Mouse (Mus musculus) neural tube, embryonic 11.5 days (tissue): Measurements from ENCODE around the gene Gm9821. TPM values are rescaled to one million over a fixed set of nuclear protein-coding genes. Genes with fewer than 3 reads are reported as not detected.
A peak's percentile ranks its signal among the peaks of the same experiment; 100 is the strongest.

Source experiments
- ATAC-seq: fragments of 200-750 bp; cut with Nextera tagmentation; 2 replicates; pipeline ENCODE4 v1.8.0; 2017; ENCODE audit warnings: moderate number of reproducible peaks, mild to moderate bottlenecking, moderate TSS enrichment, moderate library complexity; ENCODE audit not compliant: insufficient read depth, low FRiP score, low TSS enrichment
- DNase-seq: peaks from one replicate; pipeline ENCODE4 v3.0.0-alpha.2; 2015; ENCODE audit warnings: low spot score
- H3K27ac ChIP-seq: fragments of 300-500 bp; sonication (generic); 2 replicates; pipeline ENCODE4 v1.5.1; 2014; ENCODE audit warnings: low read depth, mild to moderate bottlenecking, low read length
- H3K27me3 ChIP-seq: fragments of 300-500 bp; sonication (generic); 2 replicates; pipeline ENCODE4 v1.6.1; 2014; ENCODE audit warnings: mild to moderate bottlenecking, low read length, mixed read lengths; ENCODE audit not compliant: control insufficient read depth, insufficient read depth
- H3K36me3 ChIP-seq: fragments of 300-500 bp; sonication (generic); 2 replicates; pipeline ENCODE4 v1.6.1; 2014; ENCODE audit warnings: mild to moderate bottlenecking, low read length, moderate library complexity, mixed read lengths; ENCODE audit not compliant: control insufficient read depth, insufficient read depth
- H3K4me1 ChIP-seq: fragments of 300-500 bp; sonication (generic); 2 replicates; pipeline ENCODE4 v1.6.1; 2014; ENCODE audit warnings: low read length, mixed read lengths; ENCODE audit not compliant: control insufficient read depth, insufficient read depth
- H3K4me2 ChIP-seq: fragments of 300-500 bp; sonication (generic); 2 replicates; pipeline ENCODE4 v1.6.1; 2014; ENCODE audit warnings: low read depth, mild to moderate bottlenecking, moderate library complexity
- H3K4me3 ChIP-seq: fragments of 300-500 bp; sonication (generic); 2 replicates; pipeline ENCODE4 v1.5.1; 2014; ENCODE audit warnings: low read depth, low read length
- H3K9ac ChIP-seq: fragments of 300-500 bp; sonication (generic); 2 replicates; pipeline ENCODE4 v1.6.1; 2014; ENCODE audit warnings: mild to moderate bottlenecking, low read length
- H3K9me3 ChIP-seq: fragments of 300-500 bp; sonication (generic); 2 replicates; pipeline ENCODE4 v1.6.1; 2016; ENCODE audit warnings: low read length; ENCODE audit not compliant: control insufficient read depth
- WGBS: fragments of 180-500 bp; shearing (Covaris S2); extraction: QIAGEN DNeasy Blood & Tissue Kit; methylation state at CpG from one replicate; pipeline ENCODE4 v1.1.7; 2014; 5-methylcytosine and 5-hydroxymethylcytosine counted together
- polyA plus RNA-seq: library from polyadenylated mRNA; unstranded; fragments of >200 nt; fragmentation: Nextera tagmentation; extraction: Ambion mirVana; gene quantifications from 2 replicates; pipeline ENCODE4 v1.2.1, GENCODE M21; 2014

Gene Gm9821
- polyA plus RNA-seq, 1 experiment from 2014 or later = 0.58 TPM

DNA sequence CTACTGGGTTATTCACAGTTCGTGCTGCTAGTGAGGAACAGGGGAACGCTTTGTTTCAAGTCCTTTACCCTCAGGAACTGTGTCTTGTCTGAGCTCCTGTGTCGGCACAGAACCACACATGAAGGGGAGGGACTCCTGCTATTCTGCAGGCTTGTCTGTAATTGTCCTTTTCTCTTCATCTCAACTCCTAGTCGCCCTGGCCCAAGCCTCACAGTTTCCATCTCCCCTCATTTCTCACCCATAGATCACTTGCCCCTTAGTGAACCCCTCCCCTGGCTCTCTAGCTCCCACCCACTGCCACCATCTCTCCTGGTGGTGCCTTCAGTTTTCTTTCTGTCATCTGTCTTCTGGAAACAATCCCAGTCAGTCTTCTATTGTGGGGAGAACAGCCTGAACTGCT is 34.7 kb downstream of the Gm9821 start:
- no peaks in the 10 kb centered on the region for H3K9me3 ChIP-seq
- peaks cover 37% of the 10 kb centered on the region for H3K4me1 ChIP-seq
- ATAC-seq (peak; percentile 42), DNase-seq (peak; percentile 61)
- H3K27me3 ChIP-seq = peaks cover 18% of the 10 kb centered on the region
- WGBS = 6% methylated on average over 4 of the region's 4 CpGs
- no peak overlapping the region for H3K4me3 ChIP-seq
- no peak overlapping the region for H3K27ac ChIP-seq
- no peak overlapping the region for H3K9ac ChIP-seq
- H3K4me2 ChIP-seq = no peak overlapping the region
- no peaks in the 10 kb centered on the region for H3K36me3 ChIP-seq

DNA sequence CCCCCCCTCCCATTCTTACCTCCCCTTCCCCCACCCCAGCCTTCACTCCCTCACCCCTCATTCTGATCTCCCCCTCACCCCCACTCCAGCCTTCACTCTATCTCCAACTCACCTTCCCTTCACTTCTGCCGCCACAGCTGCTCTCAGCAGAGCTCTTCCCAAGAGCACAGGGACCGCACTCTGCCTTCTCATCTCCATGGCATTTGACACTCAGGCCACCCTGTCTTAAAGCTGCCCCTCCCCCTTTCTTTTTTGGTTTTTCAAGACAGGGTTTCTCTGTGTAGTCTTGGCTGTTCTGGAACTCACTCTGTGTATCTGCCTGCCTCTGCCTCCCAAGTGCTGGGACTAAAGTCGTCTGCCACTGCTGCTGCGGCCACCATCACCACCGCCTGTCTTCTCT is 35.3 kb downstream of the Gm9821 start:
- peaks cover 12% of the 10 kb centered on the region for H3K27me3 ChIP-seq
- no peaks in the 10 kb centered on the region for H3K36me3 ChIP-seq
- H3K27ac ChIP-seq = no peak overlapping the region
- peaks cover 32% of the 10 kb centered on the region for H3K4me1 ChIP-seq
- DNase-seq (no peak), ATAC-seq (no peak)
- H3K4me2 ChIP-seq = no peak overlapping the region
- no peaks in the 10 kb centered on the region for H3K9me3 ChIP-seq
- 31% methylated on average over 5 of the region's 5 CpGs for WGBS
- no peak overlapping the region for H3K4me3 ChIP-seq
- no peak overlapping the region for H3K9ac ChIP-seq

DNA sequence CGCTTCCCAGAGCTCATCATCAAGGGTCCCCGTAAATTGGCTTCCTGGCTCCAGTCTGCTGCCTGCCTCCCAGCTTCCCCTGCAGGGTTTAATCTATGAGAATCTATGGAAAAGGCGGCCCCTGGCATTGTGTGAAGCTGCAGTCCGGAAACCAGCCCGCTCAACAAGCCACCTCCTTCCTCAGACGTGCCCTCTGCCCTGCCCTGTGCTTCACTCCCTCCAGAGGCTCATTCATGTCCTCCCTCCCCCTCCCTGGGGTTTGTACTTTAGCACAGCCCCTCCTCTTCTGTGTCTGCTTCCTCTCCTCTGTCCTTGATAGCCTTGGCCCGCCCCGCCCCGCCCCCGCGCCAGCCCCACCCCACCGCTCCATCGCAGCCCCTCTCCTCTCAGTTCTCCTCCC is 38.9 kb downstream of the Gm9821 start:
- no peaks in the 10 kb centered on the region for H3K9me3 ChIP-seq
- peak; percentile 83 for DNase-seq
- peak; percentile 79 for ATAC-seq
- peak overlapping the region; percentile 25 for H3K4me2 ChIP-seq
- no peaks in the 10 kb centered on the region for H3K27me3 ChIP-seq
- peak overlapping the region; percentile 26 for H3K9ac ChIP-seq
- 3% methylated on average over 9 of the region's 13 CpGs for WGBS
- 0 out of 2 replicates have a peak overlapping the region, but pooled peaks have one; percentile 2 for H3K4me3 ChIP-seq
- H3K27ac ChIP-seq = peak overlapping the region; percentile 58
- H3K4me1 ChIP-seq = peaks cover 17% of the 10 kb centered on the region
- H3K36me3 ChIP-seq = no peaks in the 10 kb centered on the region

DNA sequence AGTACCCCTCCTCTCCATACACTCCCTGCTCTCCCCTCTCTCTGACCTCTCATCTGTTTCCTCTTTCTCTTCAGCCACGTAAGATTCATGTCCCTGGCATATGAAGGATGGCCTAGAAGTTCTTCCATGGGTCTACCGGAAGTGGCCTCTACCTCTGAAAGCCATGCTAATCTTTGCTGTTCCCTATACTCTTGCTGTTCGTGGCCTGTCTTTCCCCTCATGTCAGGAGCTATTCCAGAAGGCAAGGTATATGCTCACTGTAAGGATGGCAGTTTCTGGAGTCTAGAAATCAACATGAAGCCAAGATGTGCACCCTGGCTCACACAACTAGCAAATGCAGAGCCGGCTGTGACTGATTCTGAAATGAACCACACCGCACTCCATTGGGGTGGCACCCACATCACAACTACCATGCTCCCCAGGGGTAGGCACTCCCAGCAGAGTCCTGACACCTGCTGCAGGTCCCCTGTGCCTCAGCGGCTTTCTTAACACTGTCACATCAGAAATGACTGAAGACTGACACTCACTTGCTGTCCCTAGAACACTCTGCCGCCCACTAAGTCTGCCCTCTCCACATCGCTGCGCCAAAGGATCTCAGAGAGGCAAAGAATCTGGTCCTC is 39.5 kb downstream of the Gm9821 start:
- Histone ChIP-seq H3K4me3 (no peak overlapping the region), H3K9me3 (no peaks in the 10 kb centered on the region), H3K9ac (peak overlapping the region; percentile 26; the same call in 1 of the 2 replicates), H3K36me3 (no peaks in the 10 kb centered on the region), H3K27ac (peak overlapping the region; percentile 58), H3K4me2 (no peak overlapping the region; the same call in 1 of the 2 replicates), H3K27me3 (no peaks in the 10 kb centered on the region), H3K4me1 (peaks cover 17% of the 10 kb centered on the region; the same call in 1 of the 2 replicates)
- WGBS = 34% methylated on average over 9 of the region's 9 CpGs
- ATAC-seq (no peak; the same call in 1 of the 2 replicates), DNase-seq (no peak)

DNA sequence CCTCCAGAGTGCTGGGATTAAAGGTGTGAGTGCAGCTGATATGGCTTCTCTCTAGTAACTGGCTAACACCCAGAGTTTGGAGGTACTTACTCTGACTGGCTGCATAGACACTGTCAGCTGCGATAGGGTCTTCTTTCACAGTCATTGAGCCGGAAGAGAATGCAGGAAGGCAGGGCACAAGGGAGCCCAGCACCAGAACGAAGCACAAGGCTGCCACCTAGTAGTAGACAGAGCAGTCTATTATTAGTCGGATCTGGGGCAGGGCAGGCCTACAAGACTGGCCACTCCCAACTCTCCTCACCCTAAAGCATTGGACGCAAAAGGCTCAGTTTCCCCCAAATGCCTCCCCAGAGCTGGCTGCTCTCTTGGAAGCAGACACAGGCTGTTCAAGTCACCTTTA is 40.6 kb downstream of the Gm9821 start:
- no peaks in the 10 kb centered on the region for H3K9me3 ChIP-seq
- no peaks in the 10 kb centered on the region for H3K27me3 ChIP-seq
- DNase-seq (no peak), ATAC-seq (peak; percentile 55; the same call in 1 of the 2 replicates)
- H3K4me2 ChIP-seq = no peak overlapping the region
- H3K4me1 ChIP-seq = peaks cover 14% of the 10 kb centered on the region; the same call in 1 of the 2 replicates
- no peak overlapping the region for H3K27ac ChIP-seq
- H3K36me3 ChIP-seq = no peaks in the 10 kb centered on the region
- H3K4me3 ChIP-seq = no peak overlapping the region
- WGBS = 2% methylated on average over 5 of the region's 5 CpGs
- no peak overlapping the region for H3K9ac ChIP-seq

DNA sequence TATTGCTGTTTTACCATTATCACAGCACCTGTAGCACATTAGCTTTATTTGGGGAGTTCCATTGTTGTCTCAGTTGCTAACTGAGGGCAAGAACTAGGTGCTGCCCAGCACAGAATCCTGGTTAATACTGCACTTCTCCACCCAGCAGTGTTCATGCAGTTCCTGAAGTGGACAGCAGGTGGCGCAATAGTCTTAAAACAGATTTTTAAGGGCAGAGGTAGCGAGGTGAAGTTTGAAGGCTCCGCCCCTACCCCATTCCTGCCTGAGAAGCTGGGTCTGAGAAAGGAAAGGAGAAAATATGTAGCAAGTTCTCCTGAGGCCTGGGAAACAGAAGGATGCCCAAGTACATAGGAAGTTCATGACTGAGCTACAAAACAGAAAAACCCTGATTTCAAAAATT is 42.0 kb downstream of the Gm9821 start:
- Histone ChIP-seq H3K9ac (no peak overlapping the region), H3K27me3 (no peaks in the 10 kb centered on the region), H3K4me1 (peaks cover 14% of the 10 kb centered on the region; the same call in 1 of the 2 replicates), H3K27ac (no peak overlapping the region), H3K4me3 (no peak overlapping the region), H3K4me2 (no peak overlapping the region), H3K36me3 (no peaks in the 10 kb centered on the region), H3K9me3 (no peaks in the 10 kb centered on the region)
- DNase-seq = peak; percentile 87
- whole genome bisulfite sequencing = 3% methylated on average over 3 of the region's 3 CpGs
- ATAC-seq = no peak; the same call in 1 of the 2 replicates

DNA sequence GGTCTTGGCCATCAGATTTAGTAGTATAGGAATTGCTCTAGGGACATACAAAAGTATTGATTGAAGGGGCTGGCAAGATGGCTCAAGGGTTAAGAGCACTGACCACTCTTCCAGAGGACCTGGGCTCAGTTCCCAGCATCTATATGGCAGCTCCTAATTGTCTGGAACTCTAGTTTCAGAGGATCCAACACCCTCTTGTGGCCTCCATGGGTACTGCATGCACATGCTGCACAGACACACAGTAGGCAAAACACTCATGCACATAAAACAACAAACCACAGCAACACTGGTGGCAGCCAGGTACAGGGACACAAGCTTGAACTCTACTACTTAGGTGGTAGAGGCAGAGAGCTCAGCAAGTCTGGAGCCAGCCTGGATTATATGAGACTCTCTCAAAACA is 44.2 kb downstream of the Gm9821 start:
- no peak overlapping the region for H3K4me2 ChIP-seq
- no peaks in the 10 kb centered on the region for H3K27me3 ChIP-seq
- peaks cover 5% of the 10 kb centered on the region; the same call in 1 of the 2 replicates for H3K4me1 ChIP-seq
- H3K9ac ChIP-seq = no peak overlapping the region
- no peak overlapping the region for H3K4me3 ChIP-seq
- DNase-seq (no peak), ATAC-seq (no peak)
- H3K9me3 ChIP-seq = no peaks in the 10 kb centered on the region
- no peaks in the 10 kb centered on the region for H3K36me3 ChIP-seq
- no peak overlapping the region for H3K27ac ChIP-seq

DNA sequence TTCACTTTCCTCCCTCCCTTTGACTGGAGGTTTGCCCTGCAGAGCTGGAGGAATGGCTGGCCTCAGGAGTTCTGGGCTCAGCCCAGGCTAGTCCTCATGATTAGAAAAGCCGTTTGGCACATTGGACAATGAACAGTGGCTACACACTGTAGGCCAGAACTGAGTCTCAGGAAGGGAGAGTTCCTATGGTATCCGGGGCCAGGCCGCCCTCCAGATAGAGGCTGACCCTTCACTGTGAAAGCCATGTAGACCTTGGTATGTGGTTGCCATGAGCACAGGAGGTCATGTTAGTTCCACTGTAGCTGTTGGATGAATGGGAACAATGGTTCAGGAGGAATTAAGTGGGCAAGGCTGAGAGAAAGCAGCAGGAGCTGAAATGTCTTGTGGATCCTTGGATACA is 47.9 kb downstream of the Gm9821 start:
- ATAC-seq (no peak), DNase-seq (no peak)
- Histone ChIP-seq H3K36me3 (no peaks in the 10 kb centered on the region), H3K9ac (no peak overlapping the region), H3K27ac (no peak overlapping the region), H3K4me2 (no peak overlapping the region), H3K27me3 (no peaks in the 10 kb centered on the region), H3K4me3 (no peak overlapping the region), H3K9me3 (no peaks in the 10 kb centered on the region), H3K4me1 (no peaks in the 10 kb centered on the region)
- 53% methylated on average over 3 of the region's 3 CpGs for WGBS

DNA sequence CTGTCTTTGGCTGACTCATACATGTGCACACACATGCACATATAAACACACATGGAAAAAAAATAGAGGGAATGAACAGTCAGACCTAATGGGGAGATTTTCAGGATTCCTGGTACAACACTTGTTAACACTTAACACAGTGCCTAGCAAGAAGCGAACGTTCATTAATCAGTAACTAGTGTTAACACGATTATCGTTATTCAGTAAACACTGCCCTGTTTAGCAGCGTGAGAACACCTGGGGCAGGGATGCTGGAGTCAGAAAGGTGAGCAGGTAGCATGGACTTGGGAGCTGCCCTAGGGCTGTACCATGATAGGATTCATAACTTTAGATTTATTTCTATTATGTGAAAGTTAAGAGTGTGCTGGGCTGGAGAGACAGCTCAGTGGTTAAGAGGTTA is 50.5 kb downstream of the Gm9821 start:
- DNase-seq (no peak), ATAC-seq (no peak)
- no peak overlapping the region for H3K4me2 ChIP-seq
- 87% methylated on average over 5 of the region's 5 CpGs for WGBS
- no peaks in the 10 kb centered on the region for H3K36me3 ChIP-seq
- H3K4me1 ChIP-seq = no peaks in the 10 kb centered on the region
- H3K27me3 ChIP-seq = no peaks in the 10 kb centered on the region
- no peak overlapping the region for H3K4me3 ChIP-seq
- H3K9me3 ChIP-seq = no peaks in the 10 kb centered on the region
- no peak overlapping the region for H3K9ac ChIP-seq
- no peak overlapping the region for H3K27ac ChIP-seq
